Mouse (Mus musculus) olfactory bulb, adult 2 months (tissue): ENCODE measurements around the gene Dcdc2c.

ENCODE experiments used
- CTCF ChIP-seq: fragments of 200-500 bp; IDR thresholded peaks from 2 replicates; pipeline ENCODE4 v1.5.1; 2012; ENCODE audit warnings: low read depth, mild to moderate bottlenecking, low read length, moderate library complexity; ENCODE audit not compliant: insufficient read depth
- POLR2A ChIP-seq: fragments of 200-500 bp; IDR thresholded peaks from 2 replicates; pipeline ENCODE4 v1.6.1; 2012; ENCODE audit warnings: mild to moderate bottlenecking, low read depth, low read length, moderate library complexity; ENCODE audit not compliant: insufficient read depth

DNA sequence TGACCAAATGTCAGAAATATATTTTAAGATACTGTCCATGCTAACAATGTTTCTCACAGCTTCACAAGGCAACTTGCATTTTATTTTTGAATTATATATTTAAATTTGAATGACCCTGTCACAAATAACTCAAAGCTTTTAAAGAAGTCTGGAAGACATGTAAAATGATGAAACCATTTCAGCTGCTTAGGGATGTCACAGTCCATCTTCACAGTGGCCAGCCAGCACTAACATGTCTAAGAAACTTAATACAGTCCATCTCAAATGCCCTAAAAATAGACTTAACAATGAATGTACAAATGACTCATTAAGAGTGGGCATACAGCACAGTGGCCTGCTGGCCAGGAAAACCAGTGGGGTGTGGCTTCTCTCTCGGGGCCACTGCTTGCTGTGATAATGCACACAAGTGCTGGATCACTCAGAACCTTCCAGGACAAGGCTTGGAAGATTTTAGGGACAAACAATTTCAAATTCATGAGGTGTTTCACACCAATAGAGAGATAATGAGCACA is 37.9 kb downstream of the Dcdc2c start:
- TF ChIP-seq CTCF (no peak), POLR2A (no peak)
